Mouse (Mus musculus) ES-E14 (cell line): ENCODE results near the gene Pcyt2. TPM values are rescaled to one million over a fixed set of nuclear protein-coding genes. Genes with fewer than 3 reads are reported as not detected.

Experiments used
- DNase-seq: peaks from one replicate; pipeline ENCODE4 v3.0.0-alpha.2; 2013; ENCODE audit warnings: low read depth, low spot score
- H3K27ac ChIP-seq: 2 replicates; pipeline ENCODE4 v1.5.1; 2012; ENCODE audit warnings: low read depth, mild to moderate bottlenecking, low read length, moderate library complexity, mixed read lengths; ENCODE audit not compliant: poor library complexity, insufficient read depth, severe bottlenecking
- H3K36me3 ChIP-seq: 2 replicates; pipeline ENCODE4 v1.6.1; 2012; ENCODE audit warnings: mild to moderate bottlenecking, low read length, moderate library complexity, mixed read lengths; ENCODE audit not compliant: control insufficient read depth, poor library complexity, insufficient read depth, severe bottlenecking
- H3K4me1 ChIP-seq, 2 experiments: fragments of 150-350 bp in 1 of 2; sonication (generic) in 1 of 2; 2 replicates each; pipeline ENCODE4 v1.6.1; 2012; ENCODE audit warnings: low read length in 2 of 2, mild to moderate bottlenecking in 1 of 2, mixed read lengths in 1 of 2; ENCODE audit not compliant: control insufficient read depth in 2 of 2, insufficient read depth in 2 of 2, poor library complexity in 1 of 2
- H3K4me3 ChIP-seq, 2 experiments: fragments of 150-350 bp in 1 of 2; sonication (generic) in 1 of 2; 2 replicates each; pipeline ENCODE4 v1.5.1; 2012; ENCODE audit warnings: low read length in 2 of 2, low read depth in 1 of 2, mild to moderate bottlenecking in 1 of 2, mixed read lengths in 1 of 2; ENCODE audit not compliant: insufficient read depth in 1 of 2, poor library complexity in 1 of 2, severe bottlenecking in 1 of 2
- H3K9ac ChIP-seq: 2 replicates; pipeline ENCODE4 v1.6.1; 2012; ENCODE audit warnings: low read depth, mild to moderate bottlenecking, low read length, mixed read lengths; ENCODE audit not compliant: poor library complexity, insufficient read depth, severe bottlenecking
- H3K9me3 ChIP-seq: fragments of 150-350 bp; sonication (generic); 2 replicates; pipeline ENCODE4 v1.6.1; 2012; ENCODE audit warnings: low read depth, mild to moderate bottlenecking, low read length; ENCODE audit not compliant: control insufficient read depth, insufficient read depth
- CHD2 ChIP-seq: IDR thresholded peaks from 2 replicates; pipeline ENCODE4 v1.6.1; 2014; ENCODE audit warnings: mild to moderate bottlenecking, low read depth, low read length, inconsistent platforms
- HCFC1 ChIP-seq: IDR thresholded peaks from 2 replicates; pipeline ENCODE4 v1.6.1; 2012; ENCODE audit warnings: low read length, inconsistent platforms, borderline replicate concordance; ENCODE audit not compliant: insufficient read depth
- MAFK ChIP-seq: IDR thresholded peaks from 2 replicates; pipeline ENCODE4 v1.6.1; 2014; ENCODE audit warnings: mild to moderate bottlenecking, low read depth, low read length, inconsistent platforms; ENCODE audit not compliant: insufficient read depth
- ZC3H11A ChIP-seq: IDR thresholded peaks from 2 replicates; pipeline ENCODE4 v1.6.1; 2012; ENCODE audit warnings: low read depth, mild to moderate bottlenecking, inconsistent platforms, low read length, borderline replicate concordance
- ZNF384 ChIP-seq: IDR thresholded peaks from 2 replicates; pipeline ENCODE4 v1.6.1; 2012; ENCODE audit warnings: low read depth, low read length, inconsistent platforms
- in situ Hi-C, 2 experiments: fragments of 600-800 bp; cut with MboI; formaldehyde crosslinking; loops; one replicate each; pipeline ENCODE4 v1.15.1; 2025; ENCODE audit warnings: low sequenced_read_pairs in 2 of 2, inconsistent platforms in 1 of 2; ENCODE audit not compliant: unreplicated experiment in 2 of 2
- total RNA-seq: library from RNA; depleted of rRNA; stranded (reverse); fragments of 300-350 nt; gene quantifications from 2 replicates; pipeline ENCODE4 v1.2.3, GENCODE M21; 2012

Gene Pcyt2
- total RNA-seq, 1 experiment: 88.6 TPM

DNA sequence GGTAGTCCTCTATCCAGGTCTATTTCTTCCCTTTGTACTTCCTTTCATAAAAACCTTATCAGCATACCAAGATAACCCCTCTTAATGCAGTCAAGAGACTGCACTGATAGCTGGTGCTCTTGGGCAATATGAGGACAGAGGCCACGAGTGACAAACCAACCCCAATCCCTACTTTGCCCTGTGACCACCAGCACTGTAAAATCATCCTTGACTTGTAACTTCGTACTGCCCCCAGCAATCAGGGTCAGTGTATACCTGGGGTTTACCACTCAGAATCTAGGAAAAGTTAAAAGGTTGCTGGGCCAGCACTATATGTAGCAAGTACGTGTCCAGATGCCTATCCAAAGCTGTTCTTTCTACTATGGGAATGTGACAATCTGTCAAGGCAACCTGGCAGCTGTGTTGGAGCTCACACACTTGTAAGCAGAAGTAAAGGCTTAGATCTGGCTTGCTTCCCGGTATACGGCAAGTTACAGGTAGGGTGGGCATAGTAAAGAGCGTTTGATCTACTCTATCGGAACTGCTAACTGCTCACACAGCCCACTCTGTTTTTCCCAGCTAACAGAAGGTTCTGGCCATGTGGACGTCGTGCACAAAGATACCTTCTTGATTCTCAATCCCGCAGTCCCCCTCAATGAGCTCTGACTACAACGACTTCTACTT is 45.9 kb downstream of the Pcyt2 start:
- Histone ChIP-seq H3K9me3 (no peaks in the 10 kb centered on the region), H3K4me1 (peaks cover 1 to 5% of the 10 kb centered on the region in 2 experiments; a peak in 2 of 4 replicates), H3K36me3 (peaks cover 34% of the 10 kb centered on the region), H3K4me3 (peak overlapping the region; percentile 76 to 85), H3K9ac (peak overlapping the region; percentile 87), H3K27ac (no peak overlapping the region)
- in situ Hi-C loops: no loop called here
- DNase-seq: no peak
- TF ChIP-seq MAFK (no peak), ZNF384 (no peak), CHD2 (no peak), ZC3H11A (no peak), HCFC1 (no peak)

DNA sequence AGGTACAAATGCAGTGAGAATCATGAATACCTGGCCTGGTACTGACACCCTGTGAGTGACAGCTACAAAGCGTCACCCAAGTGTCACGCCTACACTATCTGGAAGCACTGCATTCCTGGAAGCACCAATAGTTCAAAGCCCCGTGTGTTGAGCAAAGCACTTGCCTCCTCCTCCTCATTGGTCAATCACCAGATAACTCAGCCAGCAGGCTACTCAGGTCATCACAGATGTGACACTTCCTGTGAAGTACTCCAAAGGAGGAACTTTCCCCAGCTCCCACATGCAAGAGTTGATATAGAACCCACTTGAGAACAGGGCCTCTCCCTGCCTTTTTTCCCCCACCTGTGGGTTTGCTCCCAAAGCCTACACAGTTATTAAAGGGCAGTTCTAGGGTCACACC is 46.6 kb downstream of the Pcyt2 start:
- in situ Hi-C loops: no loop called here
- Histone ChIP-seq H3K36me3 (peaks cover 39% of the 10 kb centered on the region), H3K4me3 (peak overlapping the region in 1 of 2 experiments; percentile 85; a peak in 1 of 4 replicates), H3K4me1 (peaks cover 1 to 5% of the 10 kb centered on the region in 2 experiments; a peak in 2 of 4 replicates), H3K9ac (peak overlapping the region; percentile 87; the same call in 1 of the 2 replicates), H3K27ac (no peak overlapping the region), H3K9me3 (no peaks in the 10 kb centered on the region)
- TF ChIP-seq ZC3H11A: no peak
- TF ChIP-seq ZNF384: no peak
- TF ChIP-seq MAFK: no peak
- TF ChIP-seq CHD2: no peak
- no peak for TF ChIP-seq HCFC1
- DNase-seq: no peak

DNA sequence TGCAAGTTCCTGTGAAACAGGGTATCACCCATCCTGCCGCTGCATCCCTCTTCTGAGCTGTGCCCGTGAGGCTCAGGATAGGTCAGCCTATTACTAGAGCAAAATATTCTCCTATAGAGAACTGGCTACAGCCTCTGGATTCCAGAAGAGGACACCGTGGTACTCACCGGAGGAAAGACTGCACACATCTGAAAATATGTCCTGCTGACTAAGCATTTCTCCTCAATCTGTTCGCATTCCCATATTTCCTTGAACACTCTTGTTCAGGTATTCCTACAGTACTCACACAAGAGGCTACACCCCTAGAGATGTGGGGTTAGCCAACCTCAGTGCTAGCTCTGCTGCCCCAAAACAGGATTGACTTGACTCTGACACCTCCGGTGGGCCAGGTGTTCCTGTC is 49.4 kb downstream of the Pcyt2 start:
- in situ Hi-C loops: no loop called here
- H3K4me1 ChIP-seq: peaks cover 1 to 5% of the 10 kb centered on the region in 2 experiments; a peak in 2 of 4 replicates
- no peak for TF ChIP-seq CHD2
- TF ChIP-seq MAFK: peak; percentile 82
- H3K4me3 ChIP-seq: no peak overlapping the region
- H3K9ac ChIP-seq: no peak overlapping the region
- peaks cover 59% of the 10 kb centered on the region for H3K36me3 ChIP-seq
- no peak for DNase-seq
- H3K27ac ChIP-seq: no peak overlapping the region
- H3K9me3 ChIP-seq: no peaks in the 10 kb centered on the region

DNA sequence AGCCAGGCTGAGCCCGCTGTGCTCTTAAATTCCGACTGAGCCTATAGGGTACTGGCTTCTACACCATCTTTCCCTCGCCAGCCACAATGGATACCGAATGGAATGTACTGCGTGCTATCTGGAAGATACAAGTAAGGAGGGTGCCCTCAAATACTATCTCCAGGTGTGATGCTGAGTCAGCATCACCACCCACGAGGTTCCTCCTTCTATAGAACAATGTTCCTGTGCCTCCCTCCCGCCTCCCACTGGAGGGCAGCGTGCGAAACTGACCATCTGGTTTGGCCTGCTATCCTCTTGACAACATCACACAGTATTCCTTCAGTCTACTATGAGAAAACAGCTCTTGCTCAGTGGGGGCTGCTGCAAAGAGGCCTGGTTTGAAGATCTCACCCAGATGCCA is 52.6 kb downstream of the Pcyt2 start:
- no peak overlapping the region for H3K9ac ChIP-seq
- TF ChIP-seq MAFK (peak; percentile 88), HCFC1 (no peak)
- in situ Hi-C loops: no loop called here
- H3K4me3 ChIP-seq: no peak overlapping the region
- no peak for DNase-seq
- H3K4me1 ChIP-seq: no peaks in the 10 kb centered on the region
- H3K36me3 ChIP-seq: peaks cover 75% of the 10 kb centered on the region
- H3K27ac ChIP-seq: no peak overlapping the region
- no peaks in the 10 kb centered on the region for H3K9me3 ChIP-seq

DNA sequence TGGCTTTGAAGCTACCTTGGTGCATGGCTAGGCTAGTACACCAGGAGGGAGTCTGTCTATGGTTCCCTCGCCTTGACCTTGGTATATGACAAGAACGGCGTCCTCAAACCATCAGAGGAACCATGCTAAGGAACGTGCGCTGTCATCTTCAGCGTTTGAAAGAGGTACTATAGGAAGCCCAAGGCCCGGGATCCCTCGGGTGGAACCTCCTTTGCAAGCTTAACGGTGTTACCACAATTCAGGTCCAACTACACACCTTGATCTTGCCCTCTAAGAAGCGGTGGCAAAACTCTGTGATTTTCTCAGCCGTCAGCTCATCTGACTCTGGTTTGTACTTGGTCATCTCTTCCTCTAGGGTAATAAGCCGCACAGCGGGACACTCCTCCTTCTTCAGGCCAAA is 54.8 kb downstream of the Pcyt2 start:
- peaks cover 68% of the 10 kb centered on the region for H3K36me3 ChIP-seq
- H3K9ac ChIP-seq: no peak overlapping the region
- H3K4me3 ChIP-seq: no peak overlapping the region
- H3K4me1 ChIP-seq: no peaks in the 10 kb centered on the region
- no peak for DNase-seq
- H3K27ac ChIP-seq: no peak overlapping the region
- in situ Hi-C loops: no loop called here
- TF ChIP-seq CHD2 (no peak), HCFC1 (no peak), ZNF384 (no peak)
- no peaks in the 10 kb centered on the region for H3K9me3 ChIP-seq
